Mouse (Mus musculus): ENCODE results near the gene Diras2. TPM values are rescaled to one million over a fixed set of nuclear protein-coding genes. Genes with fewer than 3 reads are reported as not detected.
A peak's percentile ranks its signal among the peaks of the same experiment; 100 is the strongest.

Diras2 gene
- polyA plus RNA-seq, 1 experiment from 2014 or later, result 3.9 TPM

DNA sequence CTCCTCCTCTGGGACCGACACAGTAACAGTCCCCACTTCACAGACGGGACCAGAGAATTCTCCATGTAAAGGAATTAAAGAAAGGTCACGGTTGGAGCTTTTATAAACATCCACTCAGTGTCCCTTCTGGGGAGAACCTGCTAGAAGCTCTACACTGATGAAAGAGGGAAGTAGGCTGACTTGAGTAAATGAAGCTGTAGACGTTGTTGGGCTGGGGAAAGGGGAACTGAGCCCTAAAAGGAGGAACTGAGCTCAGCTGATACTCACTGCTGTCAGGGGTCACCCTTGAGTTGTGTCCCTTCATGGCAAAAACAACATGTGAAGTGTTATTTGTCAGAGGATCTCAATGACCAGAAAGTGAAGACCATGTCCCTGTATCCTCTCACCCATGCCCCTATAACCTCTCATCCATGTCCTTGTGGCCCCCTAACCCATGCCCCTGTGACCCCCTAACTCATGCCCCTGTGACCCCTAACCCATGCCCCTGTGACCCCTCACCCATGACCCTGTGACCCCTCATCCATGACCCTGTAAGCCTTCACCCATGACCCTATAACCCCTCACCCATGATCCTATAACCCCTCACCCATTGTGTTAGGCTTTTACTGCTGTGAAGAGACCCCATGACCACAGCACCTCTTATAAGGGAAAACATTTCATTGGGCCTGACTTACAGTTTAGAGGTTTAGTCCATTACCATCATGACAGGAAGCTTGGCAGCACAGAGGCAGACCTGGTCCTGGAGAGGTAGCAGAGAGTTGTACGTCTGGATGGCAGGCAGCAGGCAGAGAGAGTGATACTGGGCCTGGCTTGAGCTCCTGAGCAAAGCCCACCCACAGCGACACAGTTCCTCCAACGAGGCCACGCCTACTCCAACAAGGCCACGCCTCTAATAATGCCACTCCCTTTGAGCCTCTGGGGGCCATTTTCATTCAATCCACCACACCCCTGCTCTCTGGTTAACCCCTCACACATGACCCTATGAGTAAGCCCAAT lies 41.7 kb upstream of the Diras2 start:
- Histone ChIP-seq H3K9ac (replicated peaks; ENCODE audit: low read length) (no peak overlapping the region), H3K4me3 (replicated peaks; ENCODE audit: low read depth, low read length) (no peak overlapping the region), H3K9me3 (ENCODE audit: control insufficient read depth, low read length) (no peaks in the 10 kb centered on the region), H3K27me3 (ENCODE audit: control insufficient read depth, insufficient read depth, low read length) (no peaks in the 10 kb centered on the region), H3K36me3 (ENCODE audit: control insufficient read depth, insufficient read depth, low read length) (no peaks in the 10 kb centered on the region), H3K4me1 (ENCODE audit: control insufficient read depth, insufficient read depth, low read length) (no peaks in the 10 kb centered on the region), H3K27ac (replicated peaks; ENCODE audit: low read depth, low read length) (no peak overlapping the region), H3K4me2 (ENCODE audit: low read length) (no peak overlapping the region)
- DNase-seq, result no peak
- WGBS, result 77% methylated on average over 9 of the region's 9 CpGs
- no peak for ATAC-seq (ENCODE audit: low FRiP score, low TSS enrichment)

DNA sequence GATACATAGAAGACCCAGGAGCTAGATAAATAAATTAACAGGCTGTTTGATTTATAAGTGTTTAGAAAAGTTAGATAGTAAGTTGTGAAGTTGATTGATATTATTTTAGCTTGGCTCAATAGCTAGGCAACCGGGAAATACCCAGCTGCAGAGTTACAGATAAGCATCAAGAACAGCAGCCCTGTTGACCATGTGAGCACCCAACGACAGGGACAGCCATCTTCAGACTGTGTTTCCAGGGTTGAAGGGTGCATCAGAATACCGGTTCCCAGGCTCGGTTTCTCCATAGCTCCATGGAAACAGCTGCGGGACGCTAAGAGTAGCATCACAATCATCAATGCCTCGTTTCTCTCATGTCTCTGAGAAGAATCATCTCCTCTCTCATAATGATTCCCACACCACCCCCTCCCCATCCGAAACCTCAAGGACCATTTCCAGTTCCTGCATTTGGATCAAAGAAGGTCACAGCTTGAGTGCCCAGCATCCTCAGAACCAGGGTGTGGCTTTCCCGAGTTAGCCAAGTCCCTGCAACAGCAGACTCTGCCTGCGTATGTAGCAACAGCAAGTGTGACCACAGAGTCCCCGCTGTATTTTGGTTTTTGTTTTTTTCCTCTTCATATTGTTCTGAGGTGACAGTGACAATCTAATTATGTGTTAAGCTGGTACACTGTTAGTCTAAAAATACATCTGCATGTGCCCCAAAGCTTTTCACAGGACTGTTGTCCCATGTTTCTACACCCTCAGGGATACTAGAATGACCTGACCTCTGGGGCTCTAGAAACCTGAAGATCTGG lies 40.7 kb upstream of the Diras2 start:
- Histone ChIP-seq H3K4me3 (replicated peaks; ENCODE audit: low read depth, low read length) (no peak overlapping the region), H3K9ac (replicated peaks; ENCODE audit: low read length) (no peak overlapping the region), H3K27ac (replicated peaks; ENCODE audit: low read depth, low read length) (no peak overlapping the region), H3K9me3 (ENCODE audit: control insufficient read depth, low read length) (no peaks in the 10 kb centered on the region), H3K4me1 (ENCODE audit: control insufficient read depth, insufficient read depth, low read length) (no peaks in the 10 kb centered on the region), H3K36me3 (ENCODE audit: control insufficient read depth, insufficient read depth, low read length) (no peaks in the 10 kb centered on the region), H3K4me2 (ENCODE audit: low read length) (no peak overlapping the region), H3K27me3 (ENCODE audit: control insufficient read depth, insufficient read depth, low read length) (no peaks in the 10 kb centered on the region)
- no peak for DNase-seq
- WGBS, result 84% methylated on average over 11 of the region's 11 CpGs
- no peak for ATAC-seq (ENCODE audit: low FRiP score, low TSS enrichment)

DNA sequence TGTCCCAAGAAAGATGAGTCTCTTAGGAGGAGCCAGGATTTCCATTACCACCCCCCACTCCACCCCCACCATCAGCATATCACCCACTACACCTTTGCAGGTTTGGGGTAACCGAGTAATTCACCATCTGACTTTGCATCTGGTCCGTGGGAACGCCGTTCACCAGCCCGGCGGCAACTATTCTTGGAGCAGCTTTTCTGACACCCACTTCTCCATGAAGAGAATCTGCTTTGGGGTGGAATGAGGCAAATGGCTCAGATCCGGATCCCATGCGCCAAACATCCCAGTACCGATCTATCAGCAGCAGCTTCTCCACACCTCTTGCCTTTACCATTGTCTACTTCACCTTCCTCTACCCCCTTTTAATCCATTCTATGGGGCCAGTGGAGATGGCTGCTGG lies 39.2 kb upstream of the Diras2 start:
- DNase-seq (no peak), ATAC-seq (ENCODE audit: low FRiP score, low TSS enrichment) (no peak)
- Histone ChIP-seq H3K27ac (replicated peaks; ENCODE audit: low read depth, low read length) (no peak overlapping the region), H3K36me3 (ENCODE audit: control insufficient read depth, insufficient read depth, low read length) (no peaks in the 10 kb centered on the region), H3K4me3 (replicated peaks; ENCODE audit: low read depth, low read length) (no peak overlapping the region), H3K9ac (replicated peaks; ENCODE audit: low read length) (no peak overlapping the region), H3K27me3 (ENCODE audit: control insufficient read depth, insufficient read depth, low read length) (no peaks in the 10 kb centered on the region), H3K4me1 (ENCODE audit: control insufficient read depth, insufficient read depth, low read length) (no peaks in the 10 kb centered on the region), H3K9me3 (ENCODE audit: control insufficient read depth, low read length) (no peaks in the 10 kb centered on the region), H3K4me2 (ENCODE audit: low read length) (no peak overlapping the region)
- WGBS, result 93% methylated on average over 9 of the region's 9 CpGs

DNA sequence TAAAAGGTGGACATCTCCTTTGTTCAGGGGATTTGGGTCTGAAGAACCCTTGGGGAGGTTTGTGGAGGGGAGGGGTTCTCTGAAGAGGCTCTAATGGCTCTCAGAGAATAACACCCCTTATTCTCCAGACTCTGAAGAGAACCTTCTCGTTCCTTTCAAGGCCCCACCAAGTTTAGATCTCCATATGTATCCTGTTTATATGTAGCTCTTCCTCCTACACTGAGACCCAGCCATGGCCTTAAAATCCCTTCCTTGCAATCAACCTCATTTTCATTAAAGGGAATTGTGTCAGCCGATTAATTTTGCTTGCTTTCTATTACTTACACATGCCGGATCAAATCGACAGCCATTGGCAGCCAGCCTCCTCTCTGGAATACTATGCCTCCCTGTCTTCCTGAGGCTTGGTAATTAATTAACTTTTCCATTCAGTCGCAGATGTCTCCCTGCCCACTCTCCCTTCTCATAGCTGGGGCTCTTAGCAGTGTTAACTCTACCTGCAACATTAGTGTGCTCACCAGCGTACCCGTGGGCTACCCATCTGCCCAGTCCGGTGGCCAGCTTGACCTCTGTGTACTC lies 38.2 kb upstream of the Diras2 start:
- peak; percentile 31 for DNase-seq
- Histone ChIP-seq H3K4me2 (ENCODE audit: low read length) (no peak overlapping the region), H3K27me3 (ENCODE audit: control insufficient read depth, insufficient read depth, low read length) (no peaks in the 10 kb centered on the region), H3K4me3 (replicated peaks; ENCODE audit: low read depth, low read length) (no peak overlapping the region), H3K9ac (replicated peaks; ENCODE audit: low read length) (no peak overlapping the region), H3K9me3 (ENCODE audit: control insufficient read depth, low read length) (no peaks in the 10 kb centered on the region), H3K4me1 (ENCODE audit: control insufficient read depth, insufficient read depth, low read length) (no peaks in the 10 kb centered on the region), H3K36me3 (ENCODE audit: control insufficient read depth, insufficient read depth, low read length) (no peaks in the 10 kb centered on the region), H3K27ac (replicated peaks; ENCODE audit: low read depth, low read length) (no peak overlapping the region)
- no peak for ATAC-seq (ENCODE audit: low FRiP score, low TSS enrichment)
- 78% methylated on average over 8 of the region's 8 CpGs for WGBS

DNA sequence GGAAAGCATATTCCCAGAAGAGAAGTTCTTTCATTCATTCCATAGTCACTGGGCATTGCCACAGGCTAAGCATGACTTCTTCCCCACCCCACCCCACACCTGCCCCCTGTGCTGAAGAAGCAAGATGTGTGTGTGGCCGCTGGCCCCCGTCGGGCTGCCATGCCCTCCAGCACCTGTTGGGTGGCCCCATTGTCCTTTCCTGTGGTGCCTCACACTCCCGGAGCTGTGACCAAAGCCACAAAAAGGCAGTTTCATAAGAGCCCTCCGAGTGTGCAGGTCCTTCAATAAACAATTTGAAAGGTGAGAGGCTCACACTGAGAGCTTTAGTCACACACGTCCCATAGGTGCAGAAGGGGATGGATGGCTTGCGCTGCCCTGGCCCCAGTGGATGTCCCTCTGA lies 35.7 kb upstream of the Diras2 start:
- H3K9ac ChIP-seq (replicated peaks; ENCODE audit: low read length), result no peak overlapping the region
- WGBS, result 80% methylated on average over 7 of the region's 7 CpGs
- no peaks in the 10 kb centered on the region for H3K9me3 ChIP-seq (ENCODE audit: control insufficient read depth, low read length)
- no peak overlapping the region for H3K27ac ChIP-seq (replicated peaks; ENCODE audit: low read depth, low read length)
- no peak overlapping the region for H3K4me3 ChIP-seq (replicated peaks; ENCODE audit: low read depth, low read length)
- 0 out of 2 replicates have a peak, but pooled peaks cover 4% of the 10 kb centered on the region for H3K4me1 ChIP-seq (ENCODE audit: control insufficient read depth, insufficient read depth, low read length)
- H3K4me2 ChIP-seq (ENCODE audit: low read length), result no peak overlapping the region
- no peak for DNase-seq
- H3K27me3 ChIP-seq (ENCODE audit: control insufficient read depth, insufficient read depth, low read length), result no peaks in the 10 kb centered on the region
- H3K36me3 ChIP-seq (ENCODE audit: control insufficient read depth, insufficient read depth, low read length), result no peaks in the 10 kb centered on the region
- no peak for ATAC-seq (ENCODE audit: low FRiP score, low TSS enrichment)

DNA sequence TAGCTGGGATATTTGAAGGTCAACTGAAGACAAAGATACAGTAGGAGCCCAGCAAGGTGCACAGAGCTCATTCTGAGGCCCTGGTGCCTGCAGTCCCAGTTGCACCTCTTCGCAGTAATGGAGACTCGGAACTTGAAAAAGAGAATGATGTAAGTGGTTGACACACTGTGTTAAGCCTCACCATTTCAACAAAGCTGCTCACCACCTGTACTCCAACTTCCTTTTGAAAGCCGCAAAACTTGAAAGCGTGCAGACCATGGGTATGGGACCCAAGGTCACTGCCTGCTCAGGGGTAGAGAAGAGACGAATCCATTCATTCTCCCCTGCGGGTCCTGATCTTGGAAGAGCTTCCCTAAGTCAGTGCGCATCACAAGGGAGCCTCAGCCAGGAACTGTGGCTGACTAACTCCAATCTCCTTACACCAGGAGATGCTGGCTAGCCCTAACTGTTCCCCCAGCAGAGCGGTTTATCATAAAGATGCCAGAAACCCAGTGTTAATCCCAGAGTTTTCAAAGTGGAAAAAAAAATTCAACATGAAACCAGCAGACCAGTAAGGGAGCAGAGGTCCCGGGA lies 35.2 kb upstream of the Diras2 start:
- 91% methylated on average over 9 of the region's 9 CpGs for WGBS
- no peak overlapping the region for H3K4me3 ChIP-seq (replicated peaks; ENCODE audit: low read depth, low read length)
- H3K4me1 ChIP-seq (ENCODE audit: control insufficient read depth, insufficient read depth, low read length), result peaks cover 8% of the 10 kb centered on the region
- no peak overlapping the region for H3K9ac ChIP-seq (replicated peaks; ENCODE audit: low read length)
- H3K27ac ChIP-seq (replicated peaks; ENCODE audit: low read depth, low read length), result no peak overlapping the region
- H3K9me3 ChIP-seq (ENCODE audit: control insufficient read depth, low read length), result no peaks in the 10 kb centered on the region
- DNase-seq (no peak), ATAC-seq (ENCODE audit: low FRiP score, low TSS enrichment) (no peak)
- H3K27me3 ChIP-seq (ENCODE audit: control insufficient read depth, insufficient read depth, low read length), result no peaks in the 10 kb centered on the region
- H3K4me2 ChIP-seq (ENCODE audit: low read length), result no peak overlapping the region
- H3K36me3 ChIP-seq (ENCODE audit: control insufficient read depth, insufficient read depth, low read length), result no peaks in the 10 kb centered on the region

DNA sequence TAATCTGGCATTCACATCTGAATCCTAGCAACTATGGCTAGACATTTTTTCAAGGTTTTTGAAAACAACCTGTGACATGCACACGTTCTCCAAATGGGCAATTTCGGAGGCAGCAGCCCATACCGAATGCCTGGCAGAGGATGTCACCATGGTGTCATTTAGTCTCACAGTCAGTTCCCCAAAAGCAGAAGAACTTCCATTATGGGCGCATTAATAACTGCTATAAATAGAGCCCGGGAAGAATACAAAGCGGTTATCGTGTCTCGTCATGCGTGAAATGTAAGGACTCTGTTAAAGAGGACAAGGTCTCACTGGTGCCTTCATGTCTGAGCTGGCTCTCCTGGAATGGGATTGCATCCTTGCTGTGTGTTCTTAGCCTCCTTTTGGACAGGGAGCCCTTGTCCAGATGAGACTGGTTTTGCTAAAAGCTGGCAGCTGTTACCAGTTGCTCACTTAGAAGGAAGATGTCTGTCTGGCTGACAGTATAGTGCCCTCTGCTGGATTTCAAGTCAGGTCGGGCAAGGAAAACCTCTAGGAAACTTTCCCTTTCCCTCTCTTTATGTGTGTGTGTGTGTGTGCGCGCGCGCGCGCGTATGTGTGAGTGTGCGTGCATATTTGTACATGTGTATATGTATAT lies 34.1 kb upstream of the Diras2 start:
- no peaks in the 10 kb centered on the region for H3K36me3 ChIP-seq (ENCODE audit: control insufficient read depth, insufficient read depth, low read length)
- no peak overlapping the region for H3K4me3 ChIP-seq (replicated peaks; ENCODE audit: low read depth, low read length)
- DNase-seq (peak; percentile 73), ATAC-seq (ENCODE audit: low FRiP score, low TSS enrichment) (no peak)
- no peaks in the 10 kb centered on the region for H3K9me3 ChIP-seq (ENCODE audit: control insufficient read depth, low read length)
- H3K9ac ChIP-seq (replicated peaks; ENCODE audit: low read length), result no peak overlapping the region
- H3K27ac ChIP-seq (replicated peaks; ENCODE audit: low read depth, low read length), result no peak overlapping the region
- H3K4me2 ChIP-seq (ENCODE audit: low read length), result no peak overlapping the region
- 71% methylated on average over 18 of the region's 18 CpGs for WGBS
- H3K4me1 ChIP-seq (ENCODE audit: control insufficient read depth, insufficient read depth, low read length), result peaks cover 11% of the 10 kb centered on the region
- no peaks in the 10 kb centered on the region for H3K27me3 ChIP-seq (ENCODE audit: control insufficient read depth, insufficient read depth, low read length)

DNA sequence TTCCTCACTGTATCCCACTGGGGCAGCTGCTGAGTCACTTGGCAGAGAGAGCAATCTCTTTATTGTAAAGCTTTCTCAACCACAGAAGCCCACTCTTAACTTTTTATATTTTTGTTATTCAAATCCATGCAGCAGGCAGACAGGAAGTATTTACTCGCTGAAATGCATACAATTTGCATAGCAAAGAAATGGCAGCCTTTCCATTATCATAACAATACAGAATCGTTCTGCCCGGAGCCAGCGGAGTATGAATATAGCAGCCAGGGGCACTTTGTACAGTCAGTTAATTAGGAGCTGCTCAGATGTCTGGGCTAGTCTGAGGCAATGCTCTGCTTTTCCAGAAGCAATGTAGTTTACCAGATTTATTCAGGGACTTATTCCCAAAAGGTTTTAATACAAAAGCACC lies 31.1 kb upstream of the Diras2 start:
- no peak overlapping the region for H3K4me3 ChIP-seq (replicated peaks; ENCODE audit: low read depth, low read length)
- no peaks in the 10 kb centered on the region; the same call in 1 of the 2 replicates for H3K27me3 ChIP-seq (ENCODE audit: control insufficient read depth, insufficient read depth, low read length)
- H3K9me3 ChIP-seq (ENCODE audit: control insufficient read depth, low read length), result no peaks in the 10 kb centered on the region
- DNase-seq (peak; percentile 80), ATAC-seq (ENCODE audit: low FRiP score, low TSS enrichment) (peak; percentile 68; the same call in 1 of the 2 replicates)
- H3K9ac ChIP-seq (replicated peaks; ENCODE audit: low read length), result no peak overlapping the region
- H3K4me1 ChIP-seq (ENCODE audit: control insufficient read depth, insufficient read depth, low read length), result peaks cover 11% of the 10 kb centered on the region
- H3K4me2 ChIP-seq (ENCODE audit: low read length), result no peak overlapping the region
- H3K36me3 ChIP-seq (ENCODE audit: control insufficient read depth, insufficient read depth, low read length), result no peaks in the 10 kb centered on the region
- H3K27ac ChIP-seq (replicated peaks; ENCODE audit: low read depth, low read length), result 0 out of 2 replicates have a peak overlapping the region, but pooled peaks have one; percentile 3
- WGBS, result under 1% methylated on average over 4 of the region's 4 CpGs

Data from midbrain, embryonic 14.5 days (tissue).